In genomic region chr15:97376792-97377222, GRCm38 (mm10) we compare ENCODE assay signal across 8 mouse cellular contexts.
DNase-seq lines count a peak whose midpoint lies in the region; ATAC-seq and TF ChIP-seq lines count a peak whose summit lies in the region.

No protein-coding gene starts in this region.

- H3K9me3 ChIP-seq in CH12.LX (replicated peaks; ENCODE audit: low read length), result no peaks in the 10 kb centered on the region
- no peaks in the 10 kb centered on the region for H3K9me3 ChIP-seq in heart, postnatal 0 days (replicated peaks; ENCODE audit: control insufficient read depth, low read length)
- H3K9me3 ChIP-seq in liver, embryonic 15.5 days (replicated peaks), result no peaks in the 10 kb centered on the region

- TF ChIP-seq EP300 in CH12.LX (IDR thresholded peaks at IDR 0.05; ENCODE audit: low read length), result no peak
- TF ChIP-seq EP300 in heart, postnatal 0 days (IDR thresholded peaks at IDR 0.05; ENCODE audit: low read depth), result no peak

- peak overlapping the region; percentile 79 for H3K4me2 ChIP-seq in CH12.LX (ENCODE audit: insufficient read depth, low read depth, poor library complexity, severe bottlenecking)
- peak overlapping the region; percentile 49 for H3K4me2 ChIP-seq in heart, postnatal 0 days (ENCODE audit: low read depth, low read length)
- H3K4me2 ChIP-seq in liver, embryonic 15.5 days, result peak overlapping the region; percentile 40

- no peak for TF ChIP-seq CTCF in CH12.LX (conservative IDR thresholded peaks at IDR 0.05 in 1 of 2, IDR thresholded peaks at IDR 0.05 in 1 of 2; ENCODE audit: low read depth in 2 of 2, low read length in 2 of 2)
- TF ChIP-seq CTCF in heart, postnatal 0 days (IDR thresholded peaks at IDR 0.05; ENCODE audit: low read depth), result no peak

- TF ChIP-seq POLR2A in CH12.LX (IDR thresholded peaks at IDR 0.05; ENCODE audit: low read depth, low read length), result no peak; the same call in 1 of the 2 replicates

- peak overlapping the region; percentile 99 for H3K9ac ChIP-seq in CH12.LX (ENCODE audit: insufficient read depth, low read depth)
- peak overlapping the region; percentile 26; the same call in 1 of the 2 replicates for H3K9ac ChIP-seq in heart, postnatal 0 days (replicated peaks; ENCODE audit: low read depth, low read length)
- no peak overlapping the region for H3K9ac ChIP-seq in liver, embryonic 15.5 days

- H3K4me3 ChIP-seq in CH12.LX (replicated peaks in 1 of 3; ENCODE audit: low read depth in 2 of 3, low read length in 2 of 3, poor library complexity in 1 of 3), result peak overlapping the region; percentile 36 to 58 (median 48)
- peak overlapping the region; percentile 13; the same call in 1 of the 2 replicates for H3K4me3 ChIP-seq in heart, postnatal 0 days (ENCODE audit: low read depth, low read length)
- no peak overlapping the region for H3K4me3 ChIP-seq in liver, embryonic 15.5 days (replicated peaks)

- TF ChIP-seq RAD21 in CH12.LX (IDR thresholded peaks at IDR 0.05; ENCODE audit: low read depth, low read length), result no peak

- H3K36me3 ChIP-seq in CH12.LX (replicated peaks in 1 of 2; ENCODE audit: control insufficient read depth in 1 of 2, insufficient read depth in 1 of 2, low read length in 1 of 2), result peaks cover 15 to 39% of the 10 kb centered on the region in 2 experiments
- H3K36me3 ChIP-seq in heart, postnatal 0 days (replicated peaks; ENCODE audit: control insufficient read depth, insufficient read depth, low read length), result no peaks in the 10 kb centered on the region
- no peaks in the 10 kb centered on the region; the same call in 1 of the 2 replicates for H3K36me3 ChIP-seq in liver, embryonic 15.5 days (replicated peaks)

- peaks cover 16 to 36% of the 10 kb centered on the region in 2 experiments for H3K4me1 ChIP-seq in CH12.LX (ENCODE audit: control insufficient read depth in 1 of 2, insufficient read depth in 2 of 2)
- 0 out of 2 replicates have a peak, but pooled peaks cover 4% of the 10 kb centered on the region for H3K4me1 ChIP-seq in heart, postnatal 0 days (ENCODE audit: control insufficient read depth, insufficient read depth)
- peaks cover 91% of the 10 kb centered on the region for H3K4me1 ChIP-seq in liver, embryonic 15.5 days (replicated peaks)

- no peak for DNase-seq in CH12.LX (ENCODE audit: extremely low read depth)
- DNase-seq in adrenal gland, adult (ENCODE audit: inconsistent age in 2 of 2, low spot score in 1 of 2), result peak; percentile 78 to 91
- peak; percentile 7 for DNase-seq in heart, postnatal 0 days (ENCODE audit: low spot score)
- DNase-seq in thymus, postnatal 36 days, result no peak
- DNase-seq in frontal cortex, postnatal 14 days (ENCODE audit: low spot score in 2 of 2), result no peak
- DNase-seq in retina, embryonic 14.5 days (ENCODE audit: low spot score), result no peak
- no peak for DNase-seq in spleen, postnatal 10 days (ENCODE audit: low spot score in 2 of 2)

- in situ Hi-C loops in CH12.LX (cut with MboI; ENCODE audit: low pct_ligation_motif_present, low pct_unique_long_range_greater_than_20kb, low sequenced_read_pairs), result no loop called here

- 0 out of 2 replicates have a peak, but pooled peaks have one; percentile 10 for ATAC-seq in heart, postnatal 0 days (ENCODE audit: insufficient read depth, low read depth)
- ATAC-seq in liver, embryonic 15.5 days (ENCODE audit: insufficient read depth), result no peak

- peaks cover 71% of the 10 kb centered on the region for H3K79me2 ChIP-seq in CH12.LX (replicated peaks; ENCODE audit: control insufficient read depth, extremely low read depth, insufficient read depth, poor library complexity, severe bottlenecking)

- 26% methylated on average over 19 of the region's 19 CpGs for WGBS in heart, postnatal 0 days
- WGBS in liver, embryonic 15.5 days (ENCODE audit: insufficient replicate concordance), result 64% methylated on average over 19 of the region's 19 CpGs

- H3K27ac ChIP-seq in CH12.LX (ENCODE audit: insufficient read depth, low read depth), result peak overlapping the region; percentile 54
- H3K27ac ChIP-seq in heart, postnatal 0 days (ENCODE audit: low read depth), result 0 out of 2 replicates have a peak overlapping the region, but pooled peaks have one; percentile 11
- peak overlapping the region; percentile 19; the same call in 1 of the 2 replicates for H3K27ac ChIP-seq in liver, embryonic 15.5 days (replicated peaks)

- no peaks in the 10 kb centered on the region for H3K27me3 ChIP-seq in CH12.LX (replicated peaks)
- no peaks in the 10 kb centered on the region; the same call in 1 of the 2 replicates for H3K27me3 ChIP-seq in heart, postnatal 0 days (ENCODE audit: control insufficient read depth, insufficient read depth, low read length)
- H3K27me3 ChIP-seq in liver, embryonic 15.5 days, result no peaks in the 10 kb centered on the region

- dilution Hi-C loops in CH12.LX (cut with MboI; ENCODE audit: extremely low pct_ligation_motif_present, extremely low pct_unique_long_range_greater_than_20kb, low sequenced_read_pairs), result no loop called here

TF ChIP-seq in CH12.LX, 34 proteins besides CTCF, POLR2A, EP300 and RAD21:
- TF ChIP-seq ZMIZ1 (IDR thresholded peaks at IDR 0.05; ENCODE audit: low read depth, low read length), result 0 out of 2 replicates have a peak, but pooled peaks have one; percentile 39
- no peak for TF ChIP-seq ZNF384 (IDR thresholded peaks at IDR 0.05; ENCODE audit: low read depth, low read length)
- TF ChIP-seq UBTF (IDR thresholded peaks at IDR 0.05; ENCODE audit: low read depth, low read length), result 0 out of 2 replicates have a peak, but pooled peaks have one; percentile 10

Comparison
In these comparisons a context has a peak if more than half of its experiments do, and no peak if none do; other contexts are left out.
1. DNase-seq: peak in adrenal gland, adult (2 of 2) and heart, postnatal 0 days (single experiment); none in CH12.LX (single experiment), thymus, postnatal 36 days (0 of 2), frontal cortex, postnatal 14 days (0 of 2), retina, embryonic 14.5 days (single experiment) and spleen, postnatal 10 days (0 of 2).
2. Peak in every context shown above with its lines, with median percentiles within 50 percentile points of each other: H3K27ac ChIP-seq and H3K4me2 ChIP-seq.